Mouse (Mus musculus) testis, postnatal 14 days (tissue): Measurements from ENCODE around the gene Znrd1.
A peak's percentile ranks its signal among the peaks of the same experiment; 100 is the strongest.

Experiments
- DNase-seq: peaks from one replicate; pipeline ENCODE4 v3.0.0; 2021; ENCODE audit warnings: low spot score

The Znrd1 gene

GRCm38 (mm10) chr17:36927496-36928120 is 30.8 kb downstream of the Znrd1 start:
- no peak for DNase-seq

GRCm38 (mm10) chr17:36923491-36923890 is 34.9 kb downstream of the Znrd1 start:
- DNase-seq = no peak

- DNase-seq = no peak
Observed at GRCm38 (mm10) chr17:36922715-36923114, 35.6 kb downstream of the Znrd1 start.

- no peak for DNase-seq
Observed at GRCm38 (mm10) chr17:36920239-36920638, 38.1 kb downstream of the Znrd1 start.

- DNase-seq = peak; percentile 32
Observed at GRCm38 (mm10) chr17:36915076-36915475, 43.3 kb downstream of the Znrd1 start.

- DNase-seq = peak; percentile 48
Observed at GRCm38 (mm10) chr17:36914108-36914507, 44.3 kb downstream of the Znrd1 start.

GRCm38 (mm10) chr17:36912031-36912430 is 46.3 kb downstream of the Znrd1 start:
- no peak for DNase-seq

GRCm38 (mm10) chr17:36909802-36910201 is 48.6 kb downstream of the Znrd1 start:
- no peak for DNase-seq

- no peak for DNase-seq
Observed at GRCm38 (mm10) chr17:36908235-36908634, 50.1 kb downstream of the Znrd1 start.
